Mouse (Mus musculus): Measurements from ENCODE around the gene Vamp8. TPM values are rescaled to one million over a fixed set of nuclear protein-coding genes. Genes with fewer than 3 reads are reported as not detected.
A peak's percentile ranks its signal among the peaks of the same experiment; 100 is the strongest.

Gene Vamp8
- polyA plus RNA-seq, 1 experiment from 2014 or later = 244 TPM

DNA sequence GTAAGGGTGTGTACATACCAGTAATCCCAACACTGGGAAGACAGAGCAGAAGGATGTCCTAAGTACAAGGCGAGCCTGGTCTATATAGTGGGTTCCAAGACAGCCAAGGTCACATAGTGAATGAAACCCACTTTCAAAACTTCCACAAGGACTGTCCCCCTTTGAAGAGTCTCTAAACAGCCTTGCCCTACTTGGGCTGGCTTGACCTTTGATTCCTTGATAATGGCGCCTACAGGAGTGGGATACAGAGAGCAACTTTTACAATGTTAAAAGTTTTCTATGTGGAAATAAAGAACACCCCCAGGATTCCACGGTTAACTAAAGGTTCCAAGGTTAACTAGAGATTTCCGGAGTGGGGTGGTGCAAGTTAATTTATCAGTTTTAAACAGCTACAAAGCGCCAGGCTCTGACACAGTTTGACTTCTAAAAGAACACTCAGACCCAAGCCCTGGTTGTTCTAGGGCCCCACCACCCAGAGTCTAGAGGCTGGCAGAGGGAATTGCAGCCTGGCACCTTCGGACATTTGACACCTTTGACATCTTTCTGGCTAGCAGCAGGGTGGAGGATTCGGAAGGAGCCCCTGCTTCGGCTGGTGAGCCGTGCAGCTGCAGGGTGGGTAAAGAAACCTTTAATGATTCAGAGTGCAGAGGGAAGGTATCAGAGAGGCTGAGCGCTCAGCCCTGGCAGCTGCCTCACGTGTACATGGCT, 30.5 kb downstream of the Vamp8 start:
- 0 out of 2 replicates have a peak, but pooled peaks cover 11% of the 10 kb centered on the region for H3K36me3 ChIP-seq (ENCODE audit: control insufficient read depth, insufficient read depth, low read length)
- H3K4me1 ChIP-seq (ENCODE audit: control insufficient read depth, insufficient read depth, low read length) = peaks cover 44% of the 10 kb centered on the region
- no peaks in the 10 kb centered on the region for H3K9me3 ChIP-seq (replicated peaks; ENCODE audit: control insufficient read depth, low read length)
- no peak for ATAC-seq (ENCODE audit: insufficient read depth, low FRiP score)
- no peak overlapping the region; the same call in 1 of the 2 replicates for H3K4me3 ChIP-seq (replicated peaks; ENCODE audit: low read length)
- 0 out of 2 replicates have a peak overlapping the region, but pooled peaks have one; percentile 7 for H3K27ac ChIP-seq (ENCODE audit: low read length)
- no peaks in the 10 kb centered on the region for H3K27me3 ChIP-seq (ENCODE audit: control insufficient read depth, insufficient read depth, low read length)
- H3K4me2 ChIP-seq (ENCODE audit: low read depth, low read length) = peak overlapping the region; percentile 81
- peak overlapping the region; percentile 32; the same call in 1 of the 2 replicates for H3K9ac ChIP-seq (ENCODE audit: low read length)
- WGBS = 61% methylated on average over 11 of the region's 11 CpGs

- no peaks in the 10 kb centered on the region for H3K9me3 ChIP-seq (replicated peaks; ENCODE audit: control insufficient read depth, low read length)
- 0 out of 2 replicates have a peak overlapping the region, but pooled peaks have one; percentile 28 for H3K9ac ChIP-seq (ENCODE audit: low read length)
- H3K27me3 ChIP-seq (ENCODE audit: control insufficient read depth, insufficient read depth, low read length) = no peaks in the 10 kb centered on the region
- no peak overlapping the region for H3K4me2 ChIP-seq (ENCODE audit: low read depth, low read length)
- peaks cover 49% of the 10 kb centered on the region for H3K4me1 ChIP-seq (ENCODE audit: control insufficient read depth, insufficient read depth, low read length)
- WGBS = 80% methylated on average over 2 of the region's 2 CpGs
- no peak overlapping the region for H3K4me3 ChIP-seq (replicated peaks; ENCODE audit: low read length)
- no peak for ATAC-seq (ENCODE audit: insufficient read depth, low FRiP score)
- 0 out of 2 replicates have a peak, but pooled peaks cover 11% of the 10 kb centered on the region for H3K36me3 ChIP-seq (ENCODE audit: control insufficient read depth, insufficient read depth, low read length)
- H3K27ac ChIP-seq (ENCODE audit: low read length) = no peak overlapping the region
Observed at GRCm38 (mm10) chr6:72359343-72359742, 31.2 kb downstream of the Vamp8 start.

DNA sequence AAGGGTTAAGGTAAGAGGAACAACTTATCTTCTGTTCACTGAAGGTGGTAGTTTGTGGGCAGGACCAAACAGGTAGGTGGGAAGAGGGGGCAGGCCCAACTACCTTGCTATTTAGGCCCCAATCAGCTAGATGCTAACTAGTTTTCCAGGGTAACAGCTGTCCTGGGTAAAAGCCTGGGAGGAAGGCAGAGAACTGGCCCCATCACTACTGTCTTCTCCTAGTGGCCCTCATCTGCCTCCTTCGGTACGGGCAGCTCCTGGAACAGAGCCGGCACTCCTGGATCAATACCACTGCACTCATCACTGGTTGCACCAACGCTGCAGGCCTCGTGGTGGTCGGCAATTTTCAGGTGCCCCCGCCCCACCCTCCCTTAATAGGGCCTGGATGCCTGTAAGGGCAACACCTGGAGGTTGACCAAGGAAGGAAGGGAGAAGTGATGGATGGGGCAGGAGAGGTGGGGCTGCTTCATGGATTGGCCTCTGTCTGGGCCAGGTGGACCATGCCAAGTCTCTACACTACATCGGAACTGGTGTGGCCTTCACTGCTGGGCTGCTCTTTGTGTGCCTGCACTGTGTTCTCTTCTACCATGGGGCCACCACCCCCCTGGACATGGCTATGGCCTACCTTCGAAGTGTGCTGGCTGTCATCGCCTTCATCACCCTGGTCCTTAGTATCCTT, 32.3 kb downstream of the Vamp8 start:
- 81% methylated on average over 10 of the region's 10 CpGs for WGBS
- ATAC-seq (ENCODE audit: insufficient read depth, low FRiP score) = no peak
- no peak overlapping the region for H3K4me3 ChIP-seq (replicated peaks; ENCODE audit: low read length)
- no peak overlapping the region for H3K9ac ChIP-seq (ENCODE audit: low read length)
- peaks cover 49% of the 10 kb centered on the region for H3K4me1 ChIP-seq (ENCODE audit: control insufficient read depth, insufficient read depth, low read length)
- 0 out of 2 replicates have a peak overlapping the region, but pooled peaks have one; percentile 10 for H3K4me2 ChIP-seq (ENCODE audit: low read depth, low read length)
- H3K9me3 ChIP-seq (replicated peaks; ENCODE audit: control insufficient read depth, low read length) = no peaks in the 10 kb centered on the region
- no peaks in the 10 kb centered on the region for H3K27me3 ChIP-seq (ENCODE audit: control insufficient read depth, insufficient read depth, low read length)
- H3K27ac ChIP-seq (ENCODE audit: low read length) = peak overlapping the region; percentile 50; the same call in 1 of the 2 replicates
- H3K36me3 ChIP-seq (ENCODE audit: control insufficient read depth, insufficient read depth, low read length) = 0 out of 2 replicates have a peak, but pooled peaks cover 11% of the 10 kb centered on the region

GRCm38 (mm10) chr6:72357164-72358079, 33.1 kb downstream of the Vamp8 start:
- H3K27ac ChIP-seq (ENCODE audit: low read length) = peak overlapping the region; percentile 50; the same call in 1 of the 2 replicates
- ATAC-seq (ENCODE audit: insufficient read depth, low FRiP score) = peak; percentile 8; the same call in 1 of the 2 replicates
- no peak overlapping the region for H3K4me3 ChIP-seq (replicated peaks; ENCODE audit: low read length)
- 0 out of 2 replicates have a peak overlapping the region, but pooled peaks have one; percentile 10 for H3K4me2 ChIP-seq (ENCODE audit: low read depth, low read length)
- H3K27me3 ChIP-seq (ENCODE audit: control insufficient read depth, insufficient read depth, low read length) = no peaks in the 10 kb centered on the region
- no peaks in the 10 kb centered on the region for H3K9me3 ChIP-seq (replicated peaks; ENCODE audit: control insufficient read depth, low read length)
- peak overlapping the region; percentile 52; the same call in 1 of the 2 replicates for H3K9ac ChIP-seq (ENCODE audit: low read length)
- peaks cover 54% of the 10 kb centered on the region for H3K4me1 ChIP-seq (ENCODE audit: control insufficient read depth, insufficient read depth, low read length)
- 48% methylated on average over 5 of the region's 5 CpGs for WGBS
- 0 out of 2 replicates have a peak, but pooled peaks cover 11% of the 10 kb centered on the region for H3K36me3 ChIP-seq (ENCODE audit: control insufficient read depth, insufficient read depth, low read length)

DNA sequence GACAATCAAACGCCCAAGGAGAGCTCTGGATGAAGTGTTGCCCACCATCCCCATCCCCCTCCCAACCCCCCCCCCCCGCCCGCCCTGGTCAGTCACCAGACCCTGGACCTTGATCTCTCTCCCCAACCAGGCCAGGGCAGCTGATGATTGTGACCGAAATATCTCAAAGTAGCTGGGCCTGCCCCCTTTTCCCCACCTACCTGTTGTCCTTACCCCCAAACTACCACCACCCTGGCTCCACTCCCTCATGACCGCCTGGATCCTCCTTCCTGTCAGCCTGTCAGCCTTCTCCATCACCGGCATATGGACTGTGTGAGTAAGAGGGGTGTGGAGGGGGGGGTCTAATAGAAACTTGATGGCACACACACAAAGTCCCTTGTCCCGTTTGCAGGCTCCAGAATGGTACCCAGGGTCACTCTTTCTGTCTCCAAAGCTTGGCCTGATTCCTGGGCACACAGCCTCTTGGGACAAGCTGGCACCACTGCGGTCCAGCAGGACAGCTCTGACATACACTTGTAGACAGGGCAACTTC, 34.4 kb downstream of the Vamp8 start:
- ATAC-seq (ENCODE audit: insufficient read depth, low FRiP score) = peak; percentile 0; the same call in 1 of the 2 replicates
- peak overlapping the region; percentile 79 for H3K9ac ChIP-seq (ENCODE audit: low read length)
- 37% methylated on average over 8 of the region's 8 CpGs for WGBS

GRCm38 (mm10) chr6:72355066-72355911, 35.2 kb downstream of the Vamp8 start, which contains the start of gene Tmem150a:
Gene Tmem150a (plus strand): TSS chr6:72355447.
- Histone ChIP-seq H3K4me2 (ENCODE audit: low read depth, low read length) (peak within 1 kb of the TSS; percentile 95), H3K9ac (ENCODE audit: low read length) (peak within 1 kb of the TSS; percentile 79), H3K27me3 (ENCODE audit: control insufficient read depth, insufficient read depth, low read length) (no peaks in the 10 kb centered on the region), H3K4me1 (ENCODE audit: control insufficient read depth, insufficient read depth, low read length) (peaks cover 45% of the 10 kb centered on the region), H3K4me3 (replicated peaks; ENCODE audit: low read length) (peak within 1 kb of the TSS; percentile 59), H3K27ac (ENCODE audit: low read length) (peak within 1 kb of the TSS; percentile 58), H3K9me3 (replicated peaks; ENCODE audit: control insufficient read depth, low read length) (no peaks in the 10 kb centered on the region), H3K36me3 (ENCODE audit: control insufficient read depth, insufficient read depth, low read length) (0 out of 2 replicates have a peak, but pooled peaks cover 17% of the 10 kb centered on the region)
- ATAC-seq (ENCODE audit: insufficient read depth, low FRiP score) = peak; percentile 88
- WGBS = under 1% methylated on average over 71 of the region's 71 CpGs

More for the DNA sequence above, 34.4 kb downstream of the Vamp8 start:
- Histone ChIP-seq H3K27ac (ENCODE audit: low read length) (peak overlapping the region; percentile 58; the same call in 1 of the 2 replicates), H3K4me1 (ENCODE audit: control insufficient read depth, insufficient read depth, low read length) (peaks cover 49% of the 10 kb centered on the region), H3K27me3 (ENCODE audit: control insufficient read depth, insufficient read depth, low read length) (no peaks in the 10 kb centered on the region), H3K4me2 (ENCODE audit: low read depth, low read length) (peak overlapping the region; percentile 95), H3K9me3 (replicated peaks; ENCODE audit: control insufficient read depth, low read length) (no peaks in the 10 kb centered on the region), H3K36me3 (ENCODE audit: control insufficient read depth, insufficient read depth, low read length) (0 out of 2 replicates have a peak, but pooled peaks cover 11% of the 10 kb centered on the region), H3K4me3 (replicated peaks; ENCODE audit: low read length) (peak overlapping the region; percentile 59)

GRCm38 (mm10) chr6:72354025-72354424, 36.5 kb downstream of the Vamp8 start:
- WGBS = 86% methylated on average over 1 of the region's 1 CpGs
- no peak overlapping the region for H3K4me3 ChIP-seq (replicated peaks; ENCODE audit: low read length)

More at GRCm38 (mm10) chr6:72354025-72354424, 36.5 kb downstream of the Vamp8 start:
- Histone ChIP-seq H3K27me3 (ENCODE audit: control insufficient read depth, insufficient read depth, low read length) (no peaks in the 10 kb centered on the region), H3K4me1 (ENCODE audit: control insufficient read depth, insufficient read depth, low read length) (peaks cover 41% of the 10 kb centered on the region), H3K27ac (ENCODE audit: low read length) (no peak overlapping the region), H3K9ac (ENCODE audit: low read length) (no peak overlapping the region), H3K36me3 (ENCODE audit: control insufficient read depth, insufficient read depth, low read length) (0 out of 2 replicates have a peak, but pooled peaks cover 15% of the 10 kb centered on the region), H3K9me3 (replicated peaks; ENCODE audit: control insufficient read depth, low read length) (no peaks in the 10 kb centered on the region), H3K4me2 (ENCODE audit: low read depth, low read length) (no peak overlapping the region)
- no peak for ATAC-seq (ENCODE audit: insufficient read depth, low FRiP score)

All from stomach, embryonic 16.5 days (tissue).